Mouse (Mus musculus) mesoderm, embryonic 11.5 days (tissue): ENCODE measurements around the gene 4931414P19Rik.
A peak's percentile ranks its signal among the peaks of the same experiment; 100 is the strongest.

Source experiments
- DNase-seq: peaks from one replicate; pipeline ENCODE4 v3.0.0-alpha.2; 2012; ENCODE audit warnings: low read depth, low spot score

The 4931414P19Rik gene

DNA sequence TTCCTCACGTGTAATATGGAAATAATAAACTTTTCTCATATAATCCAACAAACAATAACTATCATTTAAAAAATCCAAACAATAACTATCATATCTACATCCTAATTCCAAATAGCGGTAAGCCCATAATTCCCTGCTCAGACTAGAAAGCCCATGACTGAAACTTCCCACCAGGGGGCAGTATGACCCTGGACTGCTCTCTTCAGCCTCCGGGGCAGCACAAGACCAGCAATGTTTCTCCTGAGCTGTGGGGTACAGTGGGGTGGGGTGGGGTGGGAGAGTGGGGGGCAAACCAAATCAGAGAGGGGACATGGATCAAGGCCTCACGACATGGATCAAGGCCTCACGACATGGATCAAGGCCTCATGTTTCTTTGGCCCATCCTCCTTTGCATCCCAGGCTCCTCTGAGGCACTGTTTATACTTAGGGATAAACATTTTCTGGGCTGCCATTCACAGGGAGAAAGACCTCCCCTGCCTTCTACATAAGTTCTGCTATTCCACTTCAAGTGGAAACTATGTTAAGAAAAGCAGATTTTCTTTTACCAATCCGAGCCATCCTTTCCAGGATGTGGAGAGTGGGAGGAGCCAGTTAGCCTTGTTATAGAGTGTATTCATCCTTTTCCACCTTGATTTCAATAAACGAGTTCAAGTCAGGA lies 22.0 kb downstream of the 4931414P19Rik start:
- DNase-seq: peak; percentile 75

DNA sequence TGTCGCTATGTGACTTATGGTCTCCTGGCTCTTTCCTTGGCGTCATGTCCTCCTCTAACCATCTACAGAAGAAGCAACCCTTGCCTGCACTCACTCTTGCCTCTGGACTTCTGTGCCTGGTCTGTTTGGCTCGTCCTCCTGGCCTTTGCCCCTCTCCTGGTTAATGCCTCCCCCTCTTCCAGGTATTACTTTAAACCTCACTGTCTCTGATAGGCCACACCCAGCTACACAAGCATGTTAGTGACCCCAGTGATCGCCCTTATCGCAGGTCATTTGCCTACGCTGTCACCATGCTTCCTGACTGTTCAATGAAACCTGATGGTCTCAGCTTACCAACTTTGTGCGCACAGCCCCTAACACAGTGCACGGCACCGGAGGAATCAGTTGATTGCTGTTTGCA lies 23.3 kb downstream of the 4931414P19Rik start:
- no peak for DNase-seq

DNA sequence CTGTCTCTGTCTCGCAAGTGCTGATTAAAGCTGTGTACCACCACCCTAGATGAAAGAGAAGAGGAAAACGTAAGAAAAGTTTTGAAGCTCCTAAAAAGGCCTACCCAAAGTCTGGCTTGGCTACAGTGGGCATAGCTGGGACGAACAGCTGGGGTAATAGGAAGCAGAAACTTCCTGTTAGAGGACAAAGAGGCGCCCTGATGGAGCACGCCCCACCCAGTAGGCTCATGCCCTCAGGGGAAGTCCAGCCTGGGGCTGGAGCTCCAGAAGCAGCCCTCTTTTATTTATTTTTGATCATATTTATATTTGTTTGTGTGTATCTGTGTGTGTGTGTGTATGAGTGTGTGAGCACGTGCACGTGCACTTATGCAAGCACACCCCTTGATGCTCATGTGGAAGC lies 26.2 kb downstream of the 4931414P19Rik start:
- no peak for DNase-seq

DNA sequence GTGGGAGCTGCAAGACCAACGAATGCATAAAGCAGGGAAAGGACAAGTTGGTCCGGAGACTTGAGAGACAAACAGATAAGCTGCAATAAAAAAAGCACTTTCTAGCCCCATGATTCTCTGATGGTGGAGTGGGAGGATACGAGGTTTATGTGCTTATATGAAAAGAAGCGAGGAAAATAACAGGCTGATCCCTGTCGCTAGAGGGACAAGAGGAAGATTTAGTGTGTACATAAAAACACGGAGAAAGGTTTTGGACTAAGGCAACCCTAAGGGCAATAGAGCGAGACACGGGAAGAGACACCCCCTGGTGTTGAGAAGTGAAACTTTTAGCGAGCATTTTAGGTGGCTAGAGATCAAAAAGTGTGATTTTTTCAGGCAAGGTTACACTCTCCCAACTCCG lies 27.7 kb downstream of the 4931414P19Rik start:
- DNase-seq: peak; percentile 80

DNA sequence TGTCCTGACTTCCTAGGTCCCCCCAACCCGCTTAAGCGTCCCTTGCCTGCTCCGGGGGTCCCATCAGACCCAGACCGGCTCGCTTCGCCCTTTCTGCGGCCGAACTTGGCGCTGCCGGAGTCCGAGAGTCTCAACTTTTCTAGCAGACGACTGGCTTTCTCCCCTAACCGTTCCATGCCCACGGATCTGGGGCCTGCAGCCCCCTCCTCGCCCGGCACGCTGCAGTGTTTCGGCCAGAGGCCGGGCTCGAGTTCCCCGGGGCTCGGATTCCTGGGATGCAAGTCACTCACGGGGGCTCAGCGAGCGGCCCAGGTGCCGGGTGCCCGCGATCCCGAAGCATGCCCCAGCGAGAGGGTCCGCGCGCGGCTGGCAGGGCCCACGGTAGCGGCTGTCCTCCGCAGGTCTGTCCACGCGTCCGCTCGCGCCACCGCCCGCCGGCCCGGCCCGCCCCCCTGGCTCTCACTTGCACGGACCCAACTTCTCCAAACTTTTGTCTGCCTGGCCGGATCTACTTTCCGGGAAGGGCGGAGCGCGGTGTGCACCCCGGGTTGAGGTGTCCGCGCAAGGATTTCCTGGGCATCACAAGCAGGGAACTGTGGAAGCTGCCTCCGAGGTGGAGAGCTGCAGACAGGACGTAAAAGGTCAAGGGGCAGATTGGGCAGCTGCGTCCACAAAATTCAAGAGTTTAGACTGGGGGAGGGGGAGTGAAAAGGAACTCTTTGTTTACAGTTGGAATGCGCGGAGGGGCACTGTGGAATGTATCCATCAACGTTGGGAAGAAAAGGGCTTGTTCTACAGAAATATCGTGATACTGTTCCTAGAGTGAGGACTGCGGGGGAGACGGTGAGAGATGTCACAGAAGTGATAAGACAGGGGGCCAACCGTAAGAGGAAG lies 28.5 kb downstream of the 4931414P19Rik start, which contains the start of gene Ajuba:
Gene Ajuba (minus strand): TSS at position 470 of the 894 bp plus-strand sequence.
- DNase-seq: peak; percentile 94

DNA sequence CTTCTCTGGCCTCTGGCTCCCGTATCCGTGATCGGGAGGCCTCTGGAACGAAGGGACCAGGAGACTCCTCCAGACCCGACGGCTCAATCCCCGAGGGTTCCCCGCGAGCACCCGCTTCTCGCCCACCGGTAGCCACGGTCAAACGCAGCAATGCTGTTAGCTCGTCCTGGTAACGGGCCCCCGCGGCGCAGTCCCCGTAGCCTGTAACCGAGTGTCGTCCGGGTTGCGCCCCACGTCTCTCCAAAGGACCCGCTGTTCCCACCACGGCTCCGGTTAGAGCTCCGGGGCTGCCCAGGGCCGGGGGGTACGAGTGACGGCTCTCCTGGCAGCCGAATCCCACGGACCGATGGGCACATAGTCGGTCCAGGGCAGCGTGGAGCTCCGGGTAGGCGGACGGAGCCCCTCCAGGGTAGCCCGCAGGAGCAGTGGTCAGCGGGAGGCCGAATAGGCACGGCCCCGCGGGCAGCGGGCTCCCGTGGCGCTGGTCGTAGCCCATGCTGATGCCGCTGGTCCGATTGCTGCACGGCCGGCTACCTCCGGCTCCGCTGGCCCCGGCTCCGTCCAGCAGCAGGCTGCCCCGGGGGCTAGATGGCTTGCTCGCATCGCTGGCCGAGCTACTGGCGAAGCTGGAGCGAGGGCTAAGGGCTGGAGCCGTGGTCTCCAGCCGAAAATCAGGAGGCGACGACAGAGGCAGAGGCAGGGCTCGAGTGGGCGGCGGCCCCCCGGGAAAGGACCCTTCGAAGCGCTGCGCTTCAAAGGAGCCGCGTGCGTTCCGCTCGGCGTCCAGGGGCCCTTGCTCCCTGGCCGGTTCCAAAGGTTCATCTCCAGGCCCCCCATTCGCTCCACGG lies 29.3 kb downstream of the 4931414P19Rik start:
- peak; percentile 34 for DNase-seq

DNA sequence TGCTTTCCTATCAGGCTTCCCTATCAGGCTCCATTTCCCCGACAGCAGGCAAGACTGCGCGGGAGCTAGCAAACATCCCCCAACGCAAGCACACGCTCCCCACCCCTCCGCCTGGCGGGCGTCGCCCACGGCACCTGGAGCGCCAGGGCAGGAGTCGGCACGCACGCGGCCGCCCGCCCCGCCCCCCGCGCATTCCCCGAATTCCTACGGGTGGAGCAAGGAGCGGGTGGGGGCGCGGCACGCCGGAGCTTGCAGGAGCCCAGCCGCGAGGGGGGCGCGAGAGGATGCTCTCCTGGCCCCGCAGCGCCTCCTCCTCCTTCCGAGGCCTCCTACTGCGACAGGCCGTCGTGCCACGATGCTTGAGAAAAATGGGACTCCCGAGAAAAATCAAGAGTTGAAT lies 30.2 kb downstream of the 4931414P19Rik start:
- DNase-seq: peak; percentile 90

DNA sequence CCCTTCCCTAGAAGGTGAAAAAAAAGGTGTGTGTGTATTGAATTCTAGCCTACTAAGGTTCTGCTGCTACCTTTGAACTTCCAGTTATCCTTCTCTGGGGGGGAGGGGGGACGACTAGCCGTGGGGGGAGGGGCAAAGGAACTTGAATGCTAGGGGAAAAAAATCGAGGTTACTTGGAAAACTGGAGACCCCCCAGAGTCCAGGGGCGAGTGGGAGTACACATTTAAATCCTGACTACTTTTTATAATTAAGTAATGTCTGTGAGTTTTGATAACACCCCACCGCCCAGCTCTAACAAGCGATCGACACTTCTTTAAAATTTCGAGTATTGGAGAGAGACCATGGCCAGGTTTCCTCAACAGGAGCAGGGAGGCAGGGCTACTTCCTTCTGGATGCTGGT lies 30.8 kb downstream of the 4931414P19Rik start:
- DNase-seq: no peak

DNA sequence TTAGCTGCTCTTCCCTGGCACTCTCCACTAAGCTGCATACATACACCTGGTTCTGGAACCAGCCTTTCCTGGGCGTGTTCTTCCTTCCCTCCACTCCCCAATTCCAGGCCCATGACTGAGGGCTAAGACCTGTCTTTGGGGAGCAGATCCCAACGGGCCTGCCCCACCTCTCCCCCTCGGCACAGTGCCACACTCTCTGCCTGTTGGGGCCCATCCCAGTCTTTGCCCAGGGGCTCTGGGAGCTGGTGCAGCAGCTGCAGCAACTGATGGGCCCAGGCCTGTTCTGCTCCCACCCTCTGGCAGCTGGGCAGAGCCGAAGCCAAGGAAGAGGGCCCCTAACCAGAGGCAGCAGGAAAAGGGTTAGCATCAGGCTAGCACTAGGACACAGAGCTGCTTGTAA lies 31.5 kb downstream of the 4931414P19Rik start:
- no peak for DNase-seq

DNA sequence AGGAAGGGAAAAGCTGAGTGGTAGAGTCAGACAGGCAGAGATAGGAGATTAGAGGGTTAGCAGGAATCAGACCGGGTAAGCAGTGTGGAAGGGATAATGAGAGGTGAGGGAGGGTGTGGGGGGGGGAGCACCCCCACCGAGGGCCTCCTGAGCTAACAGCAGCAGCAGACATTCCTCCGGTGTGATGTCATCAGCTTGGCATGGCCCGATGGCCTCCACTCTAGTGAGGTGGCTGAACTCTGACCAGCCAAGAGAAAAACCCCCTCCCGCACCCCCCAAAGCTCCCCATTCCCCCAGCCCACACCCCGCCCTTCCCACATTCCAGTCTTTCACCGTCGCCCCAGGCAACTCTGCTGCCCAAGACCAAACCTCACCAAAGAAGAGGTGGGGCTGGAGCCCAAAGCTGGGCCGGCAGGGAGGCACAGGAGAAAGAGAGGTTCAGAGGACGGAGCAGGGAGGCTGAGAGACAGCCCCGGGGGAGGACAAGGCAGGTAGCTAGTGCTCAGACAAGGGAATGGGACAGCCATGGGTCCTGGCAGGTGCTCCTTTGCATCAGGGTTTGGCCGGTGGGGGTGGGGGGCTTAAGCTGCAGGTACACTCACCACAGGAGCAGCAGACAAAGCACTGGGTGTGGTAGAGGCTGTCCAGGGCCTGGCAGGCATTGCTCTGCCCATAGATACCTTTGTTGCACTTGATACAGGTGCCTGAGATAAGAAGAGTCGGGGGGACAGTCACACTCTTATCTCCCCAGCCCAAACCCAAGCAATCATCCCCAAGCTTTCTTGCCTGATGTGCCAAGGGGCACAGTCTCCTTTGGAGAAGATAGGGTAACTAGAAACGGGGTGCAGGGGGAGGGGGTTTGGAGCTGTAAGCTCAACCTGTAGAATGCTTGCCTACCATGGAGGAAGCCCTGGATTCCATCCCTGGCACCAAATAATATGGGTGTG lies 32.7 kb downstream of the 4931414P19Rik start:
- peak; percentile 87 for DNase-seq

DNA sequence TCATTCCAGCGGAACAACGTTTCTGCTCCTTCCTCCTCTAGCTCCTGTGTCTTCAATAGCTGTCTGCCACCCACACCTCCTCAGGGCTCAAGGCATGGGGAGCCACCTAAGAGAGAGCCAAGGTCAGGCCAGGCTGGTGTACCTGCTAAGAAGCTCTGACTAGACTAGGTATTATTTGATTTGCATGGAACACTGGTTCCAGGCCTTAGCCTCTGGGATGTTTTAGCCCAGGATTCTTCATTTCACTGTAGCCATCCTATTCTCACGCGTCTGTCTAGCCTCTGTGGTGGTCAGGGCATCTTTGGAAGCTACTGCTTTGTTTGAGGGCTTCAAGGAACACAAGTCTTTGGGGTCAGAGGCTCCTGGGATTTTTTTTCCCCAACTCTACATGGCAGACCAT lies 33.7 kb downstream of the 4931414P19Rik start:
- DNase-seq: no peak

DNA sequence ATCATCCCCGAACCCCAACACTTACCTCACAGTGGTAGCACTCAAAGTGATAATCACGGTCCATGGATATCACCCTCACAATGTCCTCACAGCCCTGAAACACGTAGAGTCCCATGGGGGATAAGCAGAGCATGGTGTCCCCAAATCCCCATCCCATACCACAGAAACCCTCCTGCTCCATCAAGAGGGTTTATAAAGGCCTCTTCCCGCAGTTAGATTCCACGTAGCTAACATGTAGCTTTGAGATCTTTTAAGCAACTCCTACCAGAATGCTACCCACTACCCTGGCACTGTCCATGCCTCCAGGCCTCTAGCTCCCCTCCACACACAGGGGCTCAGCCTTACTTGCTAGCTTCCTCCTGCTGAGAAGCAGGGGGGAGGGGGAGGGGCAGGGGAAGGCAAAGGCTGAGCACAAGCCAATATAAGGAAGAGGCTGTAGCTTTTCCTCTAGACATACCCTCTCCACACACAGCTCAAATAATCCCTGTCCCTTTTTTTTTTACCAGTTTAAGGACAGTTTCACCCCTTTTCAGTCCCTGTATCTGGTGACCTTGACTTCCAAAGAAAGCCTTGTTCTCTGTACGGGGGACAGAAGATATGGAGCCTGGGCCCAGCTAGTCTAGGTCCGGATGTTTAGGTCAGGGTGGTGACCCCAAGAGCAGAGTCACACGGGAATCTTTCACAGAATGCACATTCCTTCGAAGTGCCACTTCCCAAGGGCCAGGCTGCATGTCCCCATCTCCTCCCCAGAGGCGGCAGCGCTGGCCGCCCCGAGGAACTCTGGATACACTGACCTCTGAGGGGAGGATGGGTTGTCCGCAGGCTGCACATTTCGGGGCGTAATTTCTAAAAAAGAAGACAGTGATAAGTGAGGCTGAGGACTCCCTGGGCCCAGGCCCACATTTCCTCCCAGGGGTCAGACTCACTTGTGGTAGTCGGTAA lies 36.1 kb downstream of the 4931414P19Rik start:
- DNase-seq: no peak

DNA sequence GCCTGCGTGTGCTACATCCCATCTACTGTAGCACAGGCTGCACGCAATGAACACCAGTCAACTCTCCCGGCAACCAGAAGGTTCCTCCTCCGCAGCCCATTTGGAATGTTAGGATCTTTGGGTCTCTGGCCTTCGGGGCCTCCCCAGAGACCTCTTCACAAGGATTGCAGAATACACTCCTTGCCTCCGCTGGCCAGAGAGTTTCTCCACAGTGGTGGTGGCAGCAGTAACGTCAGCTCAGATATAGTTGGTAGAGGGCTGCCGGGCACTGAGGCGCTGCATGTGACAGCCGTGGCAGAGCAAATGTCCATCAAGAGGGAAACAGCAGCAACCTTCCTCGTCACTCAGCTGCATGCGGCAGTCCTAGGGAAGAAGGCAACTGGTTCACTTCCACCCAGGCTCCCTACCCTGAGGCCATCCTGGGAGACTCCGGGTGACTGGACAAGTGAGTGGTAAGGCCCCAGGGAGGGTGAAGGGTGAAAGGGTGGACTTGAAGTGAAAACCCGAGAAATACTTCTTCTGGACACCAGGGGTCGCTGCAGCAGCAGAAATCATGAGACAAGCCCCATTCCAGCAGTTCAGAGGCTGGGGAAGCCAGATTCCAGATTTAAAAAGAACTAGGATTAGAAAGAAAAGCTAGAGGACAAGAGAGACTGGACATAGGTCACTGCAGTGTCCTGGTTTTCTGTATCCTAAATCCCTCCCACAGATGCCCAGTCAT lies 36.9 kb downstream of the 4931414P19Rik start:
- peak; percentile 88 for DNase-seq

DNA sequence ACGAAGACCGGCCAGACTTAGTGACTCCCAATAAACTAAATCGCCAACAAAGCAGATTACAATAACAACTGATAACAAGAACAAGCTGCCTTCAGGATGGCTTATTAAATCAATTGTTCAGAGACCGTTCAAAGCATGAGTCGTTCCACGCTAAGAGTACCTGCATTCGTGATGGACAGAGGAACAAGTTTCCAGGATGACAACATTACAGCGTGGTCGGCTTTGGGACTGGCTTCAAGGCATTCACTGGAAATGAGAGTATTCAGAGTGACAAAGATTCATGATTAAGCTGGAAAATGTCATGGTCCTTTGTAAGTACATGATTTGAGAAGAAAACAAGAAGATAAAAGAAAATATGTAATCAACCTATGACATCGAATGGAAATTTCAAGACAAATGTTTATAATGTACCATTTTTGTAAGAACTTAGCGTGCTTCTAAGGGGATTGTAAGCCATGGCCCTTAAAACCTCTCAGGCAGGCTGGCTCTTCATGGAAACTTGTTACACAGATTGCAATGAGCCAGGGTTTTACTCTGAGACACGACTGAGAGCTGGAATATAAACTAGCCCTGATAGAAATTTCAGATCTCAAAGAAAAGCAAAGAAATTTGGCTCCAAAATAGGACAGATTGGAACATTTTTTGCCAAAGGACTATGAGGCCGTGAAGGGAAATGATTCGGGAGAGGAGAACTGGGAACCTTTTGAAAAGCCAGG lies 45.1 kb downstream of the 4931414P19Rik start:
- no peak for DNase-seq

DNA sequence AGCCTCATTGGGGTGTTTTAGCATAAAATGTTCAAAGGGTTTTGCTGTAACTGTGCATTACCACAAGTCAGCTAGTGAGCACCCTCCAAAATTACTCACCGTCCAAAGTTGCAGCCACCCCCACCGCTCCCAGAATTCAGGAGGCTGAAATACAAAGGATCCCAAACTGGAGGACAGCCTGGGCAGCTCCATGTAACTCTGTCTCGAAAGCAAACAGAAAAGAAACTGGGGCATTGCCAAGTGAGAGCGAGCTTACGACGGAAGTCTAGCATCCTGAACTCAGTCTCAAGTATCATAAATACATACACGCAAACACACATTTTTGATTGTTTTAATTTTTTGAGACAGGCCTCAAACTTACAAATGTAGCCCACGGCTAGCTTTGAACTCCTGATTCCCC lies 48.5 kb downstream of the 4931414P19Rik start:
- no peak for DNase-seq

DNA sequence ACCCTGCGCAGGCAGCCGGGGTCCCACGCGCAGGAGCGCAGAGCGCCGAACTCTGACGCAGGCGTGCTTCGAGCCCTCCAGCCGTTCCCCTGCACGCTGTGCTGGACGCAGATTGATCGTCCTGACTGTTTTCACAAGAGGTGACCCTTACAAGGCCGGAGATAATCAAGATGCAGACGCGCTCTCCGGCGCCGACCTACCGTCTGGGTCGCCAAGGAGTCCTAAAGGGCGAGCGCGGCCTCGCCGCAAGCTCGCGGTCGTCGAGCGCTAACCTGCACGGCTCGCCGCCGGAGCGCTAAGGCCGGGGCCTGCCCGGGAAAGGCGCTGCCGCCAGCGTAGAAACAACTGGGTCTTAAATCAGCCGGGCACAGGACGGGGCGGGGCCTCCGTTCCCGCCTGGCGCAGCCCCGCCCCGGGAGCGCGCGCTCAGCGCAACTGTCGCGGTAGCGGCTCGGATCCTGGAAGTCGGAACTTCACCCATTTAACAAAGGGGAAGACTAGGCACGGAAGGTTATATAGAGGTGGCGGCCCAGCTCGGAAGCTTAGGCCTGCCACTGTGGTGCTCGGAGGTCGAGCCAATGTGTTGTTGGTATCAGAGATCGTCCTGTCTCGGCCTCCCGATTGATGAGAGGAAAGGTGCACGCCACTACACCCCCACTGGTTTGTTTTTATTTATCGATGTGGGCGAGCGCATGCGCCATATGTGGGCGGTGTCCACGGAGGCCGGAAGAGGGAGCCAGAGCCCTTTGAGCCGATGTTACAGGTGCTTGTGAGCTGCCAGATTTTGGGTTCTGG lies 51.6 kb downstream of the 4931414P19Rik start, which contains the start of gene Haus4:
Gene Haus4 (minus strand): TSS at position 642 of the 795 bp plus-strand sequence.
- peak; percentile 93 for DNase-seq

DNA sequence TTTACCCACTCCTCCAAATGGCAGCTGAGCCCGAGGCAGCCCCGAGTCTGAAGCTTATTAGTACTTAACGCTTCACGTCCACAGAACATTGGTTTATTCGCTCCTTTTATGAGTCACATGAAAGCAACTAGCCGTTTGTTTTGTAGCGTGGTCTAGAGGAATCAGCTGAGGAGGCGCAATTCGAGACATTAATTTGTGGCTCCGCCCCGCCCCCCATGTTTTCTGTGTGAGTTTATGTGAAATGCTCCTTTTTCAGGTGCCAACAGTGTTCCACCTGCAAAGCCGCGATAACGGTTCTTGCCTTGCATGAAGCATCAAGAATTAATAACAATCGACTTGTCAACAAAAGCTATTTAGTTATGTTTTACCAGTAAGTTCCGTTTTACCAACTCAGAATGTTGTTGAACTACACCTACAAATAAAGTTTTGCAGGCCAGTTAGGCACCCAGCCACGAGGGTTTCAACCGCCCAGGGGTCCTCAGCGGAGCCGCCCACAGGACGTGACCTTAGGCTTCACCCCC lies 52.3 kb downstream of the 4931414P19Rik start:
- no peak for DNase-seq
